Mouse (Mus musculus) mammary gland, adult 2 months (tissue): ENCODE data around the gene Vmn2r18. TPM values are rescaled to one million over a fixed set of nuclear protein-coding genes. Genes with fewer than 3 reads are reported as not detected.

Source experiments
- polyA plus RNA-seq: library from polyadenylated mRNA; depleted of rRNA; stranded (reverse); fragments of >200 nt; gene quantifications from 2 replicates; pipeline ENCODE4 v1.2.3, GENCODE M21; 2012; ENCODE audit warnings: low replicate concordance; rRNA removed

The Vmn2r18 gene
- polyA plus RNA-seq = not detected in 2 replicates

GRCm38 (mm10) chr5:151605921-151606320 is at the start of gene Vmn2r18:
Gene Vmn2r18 (minus strand): TSS chr5:151606021.

GRCm38 (mm10) chr5:151650700-151651410 is 45.0 kb upstream of the Vmn2r18 start, which contains the start of gene Rfc3:
Gene Rfc3 (minus strand): TSS chr5:151651242.

Other genes with a start within 250 kb of the Vmn2r18 start
- not detected in 2 replicates for gene Gm42906, start 177.9 kb downstream of the Vmn2r18 start, polyA plus RNA-seq
- 5.8 and 7.9 TPM in 2 replicates for gene Rfc3, start 45.2 kb upstream of the Vmn2r18 start, polyA plus RNA-seq